Mouse (Mus musculus): ENCODE measurements around the gene Atp8b4. TPM values are rescaled to one million over a fixed set of nuclear protein-coding genes. Genes with fewer than 3 reads are reported as not detected.

The Atp8b4 gene
- polyA plus RNA-seq, 1 experiment from 2014 or later: 0.09 TPM

DNA sequence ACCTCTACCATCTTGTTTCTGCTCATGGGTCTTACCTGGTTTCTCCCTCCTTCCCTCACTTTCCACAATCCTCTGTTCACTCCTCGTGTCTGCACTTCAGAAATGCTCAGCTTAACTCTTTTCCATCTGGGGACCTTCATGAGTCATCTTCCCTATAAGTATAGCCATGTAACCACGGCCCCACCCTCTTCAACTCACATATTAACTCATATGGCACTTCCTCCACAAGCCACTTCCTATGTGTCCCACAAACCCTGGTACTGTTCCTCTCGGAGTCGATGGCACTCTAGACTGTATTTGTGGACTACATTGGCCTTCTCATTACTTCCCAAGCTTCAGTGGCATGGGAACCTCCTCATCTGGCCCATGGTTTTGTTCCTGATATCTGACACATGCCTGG lies 9.0 kb downstream of the Atp8b4 start:
- H3K27me3 ChIP-seq (ENCODE audit: control insufficient read depth, insufficient read depth, low read length): no peaks in the 10 kb centered on the region
- 88% methylated on average over 4 of the region's 4 CpGs for WGBS
- no peaks in the 10 kb centered on the region for H3K4me1 ChIP-seq (ENCODE audit: control insufficient read depth, insufficient read depth, low read length)
- no peaks in the 10 kb centered on the region for H3K9me3 ChIP-seq (ENCODE audit: control insufficient read depth, low read length)
- H3K4me3 ChIP-seq (ENCODE audit: low read depth, low read length): no peak overlapping the region
- H3K27ac ChIP-seq (ENCODE audit: low read depth, low read length): no peak overlapping the region
- no peak for DNase-seq (ENCODE audit: low spot score)
- no peak overlapping the region for H3K9ac ChIP-seq (ENCODE audit: low read length)
- no peak overlapping the region for H3K4me2 ChIP-seq (ENCODE audit: low read depth)
- H3K36me3 ChIP-seq (ENCODE audit: control insufficient read depth, insufficient read depth, low read length): no peaks in the 10 kb centered on the region
- no peak for ATAC-seq (ENCODE audit: insufficient read depth, low FRiP score, low TSS enrichment)

DNA sequence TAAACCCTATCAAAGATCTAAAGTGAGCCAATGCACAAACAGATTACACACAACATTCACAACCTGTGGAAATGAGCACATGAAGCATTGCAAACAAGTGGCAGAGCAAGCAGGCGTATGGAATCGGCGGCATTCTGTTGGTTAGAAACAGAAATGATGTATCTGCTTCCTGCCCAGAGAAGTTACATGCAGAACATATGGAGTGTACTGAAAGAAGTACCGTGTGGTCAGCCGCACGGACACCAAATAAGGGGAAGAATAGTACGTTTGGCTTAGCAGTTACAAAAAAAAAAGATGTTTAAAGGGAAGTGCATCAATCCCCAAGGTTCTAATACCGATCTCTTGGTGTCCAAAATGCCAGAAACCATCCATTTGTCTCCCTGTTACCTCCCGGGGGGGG lies 9.9 kb downstream of the Atp8b4 start:
- H3K4me1 ChIP-seq (ENCODE audit: control insufficient read depth, insufficient read depth, low read length): no peaks in the 10 kb centered on the region
- no peak overlapping the region for H3K9ac ChIP-seq (ENCODE audit: low read length)
- no peak overlapping the region for H3K4me2 ChIP-seq (ENCODE audit: low read depth)
- ATAC-seq (ENCODE audit: insufficient read depth, low FRiP score, low TSS enrichment): no peak
- no peaks in the 10 kb centered on the region for H3K27me3 ChIP-seq (ENCODE audit: control insufficient read depth, insufficient read depth, low read length)
- no peaks in the 10 kb centered on the region for H3K36me3 ChIP-seq (ENCODE audit: control insufficient read depth, insufficient read depth, low read length)
- no peak for DNase-seq (ENCODE audit: low spot score)
- H3K4me3 ChIP-seq (ENCODE audit: low read depth, low read length): no peak overlapping the region
- WGBS: 92% methylated on average over 9 of the region's 9 CpGs
- no peak overlapping the region for H3K27ac ChIP-seq (ENCODE audit: low read depth, low read length)
- H3K9me3 ChIP-seq (ENCODE audit: control insufficient read depth, low read length): no peaks in the 10 kb centered on the region

GRCm38 (mm10) chr2:126485262-126486017 lies 15.0 kb downstream of the Atp8b4 start:
- Histone ChIP-seq H3K4me3 (ENCODE audit: low read depth, low read length) (no peak overlapping the region), H3K9me3 (ENCODE audit: control insufficient read depth, low read length) (no peaks in the 10 kb centered on the region), H3K9ac (ENCODE audit: low read length) (no peak overlapping the region), H3K36me3 (ENCODE audit: control insufficient read depth, insufficient read depth, low read length) (no peaks in the 10 kb centered on the region), H3K4me1 (ENCODE audit: control insufficient read depth, insufficient read depth, low read length) (no peaks in the 10 kb centered on the region), H3K27ac (ENCODE audit: low read depth, low read length) (no peak overlapping the region), H3K4me2 (ENCODE audit: low read depth) (no peak overlapping the region), H3K27me3 (ENCODE audit: control insufficient read depth, insufficient read depth, low read length) (no peaks in the 10 kb centered on the region)
- WGBS: 89% methylated on average over 11 of the region's 11 CpGs
- no peak for ATAC-seq (ENCODE audit: insufficient read depth, low FRiP score, low TSS enrichment)
- DNase-seq (ENCODE audit: low spot score): no peak

DNA sequence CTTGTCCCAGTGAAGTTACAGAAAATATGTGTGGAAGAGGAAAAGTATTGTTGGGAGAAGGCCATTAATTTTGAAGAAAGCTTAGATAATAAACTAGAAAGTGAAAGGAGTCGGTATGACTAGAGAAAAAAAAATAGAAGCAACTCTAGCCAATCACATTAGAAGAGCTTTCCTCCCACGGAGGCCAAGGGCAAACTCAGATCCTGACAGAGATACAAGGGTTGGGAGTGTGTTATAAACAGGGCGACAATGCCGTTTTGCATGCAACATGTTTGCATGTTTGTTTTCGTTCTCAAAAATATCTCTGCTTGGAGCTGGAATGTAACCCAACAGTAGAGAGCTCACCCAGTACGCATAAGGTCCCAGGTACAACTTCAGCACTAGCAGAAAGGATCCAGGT lies 17.1 kb downstream of the Atp8b4 start:
- H3K4me3 ChIP-seq (ENCODE audit: low read depth, low read length): no peak overlapping the region
- H3K27me3 ChIP-seq (ENCODE audit: control insufficient read depth, insufficient read depth, low read length): no peaks in the 10 kb centered on the region
- no peak overlapping the region for H3K9ac ChIP-seq (ENCODE audit: low read length)
- WGBS: 86% methylated on average over 6 of the region's 6 CpGs
- no peak for DNase-seq (ENCODE audit: low spot score)
- H3K4me2 ChIP-seq (ENCODE audit: low read depth): no peak overlapping the region
- no peaks in the 10 kb centered on the region for H3K9me3 ChIP-seq (ENCODE audit: control insufficient read depth, low read length)
- H3K27ac ChIP-seq (ENCODE audit: low read depth, low read length): no peak overlapping the region
- H3K4me1 ChIP-seq (ENCODE audit: control insufficient read depth, insufficient read depth, low read length): no peaks in the 10 kb centered on the region
- ATAC-seq (ENCODE audit: insufficient read depth, low FRiP score, low TSS enrichment): no peak
- no peaks in the 10 kb centered on the region for H3K36me3 ChIP-seq (ENCODE audit: control insufficient read depth, insufficient read depth, low read length)

GRCm38 (mm10) chr2:126477556-126477955 lies 22.9 kb downstream of the Atp8b4 start:
- H3K36me3 ChIP-seq (ENCODE audit: control insufficient read depth, insufficient read depth, low read length): no peaks in the 10 kb centered on the region
- 88% methylated on average over 7 of the region's 7 CpGs for WGBS
- no peak for DNase-seq (ENCODE audit: low spot score)

GRCm38 (mm10) chr2:126475681-126476410 lies 24.6 kb downstream of the Atp8b4 start:
- H3K9ac ChIP-seq (ENCODE audit: low read length): no peak overlapping the region
- DNase-seq (ENCODE audit: low spot score) (no peak), ATAC-seq (ENCODE audit: insufficient read depth, low FRiP score, low TSS enrichment) (no peak)
- H3K4me2 ChIP-seq (ENCODE audit: low read depth): no peak overlapping the region
- H3K27ac ChIP-seq (ENCODE audit: low read depth, low read length): no peak overlapping the region
- 88% methylated on average over 11 of the region's 11 CpGs for WGBS
- H3K36me3 ChIP-seq (ENCODE audit: control insufficient read depth, insufficient read depth, low read length): no peaks in the 10 kb centered on the region
- H3K9me3 ChIP-seq (ENCODE audit: control insufficient read depth, low read length): no peaks in the 10 kb centered on the region
- no peaks in the 10 kb centered on the region for H3K4me1 ChIP-seq (ENCODE audit: control insufficient read depth, insufficient read depth, low read length)
- no peaks in the 10 kb centered on the region for H3K27me3 ChIP-seq (ENCODE audit: control insufficient read depth, insufficient read depth, low read length)
- H3K4me3 ChIP-seq (ENCODE audit: low read depth, low read length): no peak overlapping the region

More at GRCm38 (mm10) chr2:126477556-126477955, 22.9 kb downstream of the Atp8b4 start:
- H3K4me2 ChIP-seq (ENCODE audit: low read depth): no peak overlapping the region
- no peak for ATAC-seq (ENCODE audit: insufficient read depth, low FRiP score, low TSS enrichment)
- H3K9ac ChIP-seq (ENCODE audit: low read length): no peak overlapping the region
- H3K9me3 ChIP-seq (ENCODE audit: control insufficient read depth, low read length): no peaks in the 10 kb centered on the region
- no peak overlapping the region for H3K27ac ChIP-seq (ENCODE audit: low read depth, low read length)
- H3K4me1 ChIP-seq (ENCODE audit: control insufficient read depth, insufficient read depth, low read length): no peaks in the 10 kb centered on the region
- H3K27me3 ChIP-seq (ENCODE audit: control insufficient read depth, insufficient read depth, low read length): no peaks in the 10 kb centered on the region
- no peak overlapping the region for H3K4me3 ChIP-seq (ENCODE audit: low read depth, low read length)

DNA sequence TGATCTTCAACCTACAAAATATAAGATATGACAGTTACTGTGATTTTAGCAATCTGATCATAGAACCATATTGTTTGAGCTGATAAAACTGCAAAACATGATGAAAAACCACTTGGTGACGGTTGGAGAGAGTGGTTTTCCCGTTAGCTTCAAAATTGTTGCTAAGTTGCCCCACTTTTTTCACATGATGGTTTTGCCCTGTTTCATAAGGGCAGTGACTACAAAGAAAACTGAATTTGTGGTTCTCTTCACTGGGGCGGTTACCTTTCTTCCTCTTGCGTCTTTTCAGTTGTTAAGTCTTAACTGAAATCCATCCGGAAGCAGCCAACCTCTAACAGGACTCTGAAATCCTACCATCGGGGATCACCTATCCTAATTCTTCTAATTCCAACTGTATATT lies 26.5 kb downstream of the Atp8b4 start:
- DNase-seq (ENCODE audit: low spot score) (no peak), ATAC-seq (ENCODE audit: insufficient read depth, low FRiP score, low TSS enrichment) (no peak)

GRCm38 (mm10) chr2:126472836-126473235 lies 27.6 kb downstream of the Atp8b4 start:
- ATAC-seq (ENCODE audit: insufficient read depth, low FRiP score, low TSS enrichment) (no peak), DNase-seq (ENCODE audit: low spot score) (no peak)
- Histone ChIP-seq H3K4me2 (ENCODE audit: low read depth) (no peak overlapping the region), H3K4me1 (ENCODE audit: control insufficient read depth, insufficient read depth, low read length) (no peaks in the 10 kb centered on the region), H3K9ac (ENCODE audit: low read length) (no peak overlapping the region), H3K27me3 (ENCODE audit: control insufficient read depth, insufficient read depth, low read length) (no peaks in the 10 kb centered on the region), H3K36me3 (ENCODE audit: control insufficient read depth, insufficient read depth, low read length) (no peaks in the 10 kb centered on the region), H3K27ac (ENCODE audit: low read depth, low read length) (no peak overlapping the region), H3K4me3 (ENCODE audit: low read depth, low read length) (no peak overlapping the region), H3K9me3 (ENCODE audit: control insufficient read depth, low read length) (no peaks in the 10 kb centered on the region)
- WGBS: 84% methylated on average over 5 of the region's 5 CpGs

More for the DNA sequence above, 26.5 kb downstream of the Atp8b4 start:
- H3K27ac ChIP-seq (ENCODE audit: low read depth, low read length): no peak overlapping the region
- H3K4me3 ChIP-seq (ENCODE audit: low read depth, low read length): no peak overlapping the region
- H3K27me3 ChIP-seq (ENCODE audit: control insufficient read depth, insufficient read depth, low read length): no peaks in the 10 kb centered on the region
- no peak overlapping the region for H3K4me2 ChIP-seq (ENCODE audit: low read depth)
- 93% methylated on average over 6 of the region's 6 CpGs for WGBS
- no peak overlapping the region for H3K9ac ChIP-seq (ENCODE audit: low read length)
- H3K9me3 ChIP-seq (ENCODE audit: control insufficient read depth, low read length): no peaks in the 10 kb centered on the region
- H3K36me3 ChIP-seq (ENCODE audit: control insufficient read depth, insufficient read depth, low read length): no peaks in the 10 kb centered on the region
- no peaks in the 10 kb centered on the region for H3K4me1 ChIP-seq (ENCODE audit: control insufficient read depth, insufficient read depth, low read length)

DNA sequence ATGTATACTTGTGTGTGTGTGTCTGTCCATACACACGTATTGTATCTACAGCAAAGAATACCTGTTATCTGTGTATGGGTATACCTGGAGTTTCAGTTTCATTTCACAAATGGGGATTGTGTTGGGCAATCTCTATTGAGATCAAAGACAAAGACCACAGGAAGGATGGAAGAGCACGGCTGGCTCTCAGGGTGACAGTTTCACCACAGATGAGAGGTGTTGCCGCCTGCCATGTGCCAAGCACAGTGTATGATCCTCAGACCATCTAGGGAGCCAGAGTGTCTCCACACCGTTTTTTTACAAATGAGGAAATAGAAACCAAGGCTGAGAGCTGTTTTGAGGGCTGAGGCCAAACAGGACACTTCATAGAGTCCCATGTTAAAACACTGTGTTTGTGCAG lies 32.7 kb downstream of the Atp8b4 start:
- WGBS: 83% methylated on average over 4 of the region's 4 CpGs
- no peak overlapping the region for H3K4me3 ChIP-seq (ENCODE audit: low read depth, low read length)

More for the DNA sequence above, 32.7 kb downstream of the Atp8b4 start:
- H3K9ac ChIP-seq (ENCODE audit: low read length): no peak overlapping the region
- no peaks in the 10 kb centered on the region for H3K36me3 ChIP-seq (ENCODE audit: control insufficient read depth, insufficient read depth, low read length)
- no peaks in the 10 kb centered on the region for H3K27me3 ChIP-seq (ENCODE audit: control insufficient read depth, insufficient read depth, low read length)
- DNase-seq (ENCODE audit: low spot score) (no peak), ATAC-seq (ENCODE audit: insufficient read depth, low FRiP score, low TSS enrichment) (no peak)
- H3K27ac ChIP-seq (ENCODE audit: low read depth, low read length): no peak overlapping the region
- no peaks in the 10 kb centered on the region for H3K4me1 ChIP-seq (ENCODE audit: control insufficient read depth, insufficient read depth, low read length)
- H3K9me3 ChIP-seq (ENCODE audit: control insufficient read depth, low read length): no peaks in the 10 kb centered on the region
- no peak overlapping the region for H3K4me2 ChIP-seq (ENCODE audit: low read depth)
